Mouse (Mus musculus): ENCODE results near the gene Zfp423.

- TF ChIP-seq CTCF (IDR thresholded peaks at IDR 0.05; ENCODE audit: insufficient read depth, low read depth, low read length) (no peak), POLR2A (IDR thresholded peaks at IDR 0.05; ENCODE audit: insufficient read depth, low read depth, low read length) (no peak)
Observed at GRCm38 (mm10) chr8:87984032-87984431, 24.6 kb upstream of the Zfp423 start.
